Mouse (Mus musculus) megakaryocyte, embryonic 14.5 days (primary cell): ENCODE results near the gene Slc25a43.

Source experiments
- FLI1 ChIP-seq: IDR thresholded peaks from 2 replicates; pipeline ENCODE4 v1.6.1; 2012; ENCODE audit warnings: low read length, inconsistent platforms, mixed read lengths
- GATA1 ChIP-seq: IDR thresholded peaks from 3 replicates; pipeline ENCODE4 v1.6.1; 2012; ENCODE audit warnings: mixed read lengths, low read length, inconsistent platforms, borderline replicate concordance

DNA sequence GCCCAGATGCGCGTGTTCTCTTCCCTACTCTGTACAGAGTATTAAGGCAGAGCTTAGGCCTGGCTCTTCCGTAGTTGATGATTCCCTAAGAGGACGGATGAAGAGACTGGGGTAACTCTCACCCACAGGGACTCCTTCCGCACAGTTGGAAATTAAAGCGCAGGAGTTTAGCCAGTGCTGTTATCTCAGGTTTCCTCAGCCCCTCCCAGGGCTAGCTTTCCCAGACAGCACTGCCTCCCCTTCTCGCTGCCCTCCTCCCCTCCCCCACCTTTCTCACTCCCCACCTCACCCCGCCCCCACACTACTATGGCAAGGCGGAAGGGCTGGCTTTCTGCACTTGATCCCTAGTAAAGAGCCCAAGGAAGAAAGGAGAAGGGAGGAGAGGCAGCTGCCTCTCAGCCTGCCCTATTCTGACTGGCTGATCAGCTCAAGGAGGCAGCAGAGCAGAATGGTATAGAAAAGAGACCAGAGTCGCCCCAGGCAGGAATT lies 73.5 kb downstream of the Slc25a43 start:
- no peak for TF ChIP-seq GATA1
- no peak for TF ChIP-seq FLI1
